Mouse (Mus musculus): Measurements from ENCODE around the gene Arpc3. TPM values are rescaled to one million over a fixed set of nuclear protein-coding genes. Genes with fewer than 3 reads are reported as not detected.

Arpc3 gene
- total and polyA plus RNA-seq, 2 experiments from 2014 or later = 134 to 188 TPM

DNA sequence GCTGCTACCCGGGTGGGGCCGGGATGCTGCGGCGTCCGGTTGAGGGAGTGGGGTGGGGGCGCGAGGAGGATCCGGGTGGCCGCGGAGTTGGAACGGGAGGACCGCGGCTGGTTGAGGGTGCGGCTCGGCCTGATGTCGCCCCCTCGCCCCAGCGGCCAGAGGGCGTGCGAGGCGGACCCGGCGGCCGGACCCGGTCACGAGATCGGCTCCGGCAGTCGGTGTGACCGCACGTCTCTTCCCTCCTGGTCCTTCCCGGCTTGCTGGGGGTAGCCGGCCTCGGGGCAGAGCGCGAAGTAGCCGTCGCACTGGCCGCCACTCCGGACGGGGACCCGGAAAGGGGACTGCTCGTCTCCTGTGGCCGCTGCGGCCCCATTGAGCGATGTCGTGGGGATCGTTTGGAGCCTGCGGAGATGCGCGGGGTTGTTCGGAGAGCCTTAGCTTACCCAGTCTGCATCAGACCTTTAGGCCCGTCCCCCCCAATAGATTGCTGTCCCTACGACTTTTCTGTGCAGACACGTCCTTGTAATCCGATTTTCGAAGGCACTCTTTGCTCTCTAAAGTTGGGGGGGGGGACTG lies 37.1 kb upstream of the Arpc3 start:
- under 1% methylated on average over 57 of the region's 57 CpGs for WGBS
- Histone ChIP-seq H3K36me3 (ENCODE audit: insufficient read depth, low read length) (0 out of 2 replicates have a peak, but pooled peaks cover 2% of the 10 kb centered on the region), H3K27ac (ENCODE audit: low read depth, low read length) (peak overlapping the region; percentile 86), H3K4me1 (ENCODE audit: insufficient read depth, low read length) (0 out of 2 replicates have a peak, but pooled peaks cover 3% of the 10 kb centered on the region), H3K9me3 (ENCODE audit: low read length) (no peaks in the 10 kb centered on the region), H3K4me2 (ENCODE audit: low read depth, low read length, poor library complexity, severe bottlenecking) (peak overlapping the region; percentile 61), H3K4me3 (ENCODE audit: low read depth, low read length) (peak overlapping the region; percentile 95), H3K9ac (replicated peaks; ENCODE audit: low read length, poor library complexity, severe bottlenecking) (peak overlapping the region; percentile 91), H3K27me3 (ENCODE audit: insufficient read depth, low read length) (no peaks in the 10 kb centered on the region)
- TF ChIP-seq CTCF (IDR thresholded peaks at IDR 0.05) = peak; percentile 21; the same call in 1 of the 2 replicates
- DNase-seq (ENCODE audit: low spot score) (no peak), ATAC-seq (ENCODE audit: low FRiP score) (peak; percentile 73)

DNA sequence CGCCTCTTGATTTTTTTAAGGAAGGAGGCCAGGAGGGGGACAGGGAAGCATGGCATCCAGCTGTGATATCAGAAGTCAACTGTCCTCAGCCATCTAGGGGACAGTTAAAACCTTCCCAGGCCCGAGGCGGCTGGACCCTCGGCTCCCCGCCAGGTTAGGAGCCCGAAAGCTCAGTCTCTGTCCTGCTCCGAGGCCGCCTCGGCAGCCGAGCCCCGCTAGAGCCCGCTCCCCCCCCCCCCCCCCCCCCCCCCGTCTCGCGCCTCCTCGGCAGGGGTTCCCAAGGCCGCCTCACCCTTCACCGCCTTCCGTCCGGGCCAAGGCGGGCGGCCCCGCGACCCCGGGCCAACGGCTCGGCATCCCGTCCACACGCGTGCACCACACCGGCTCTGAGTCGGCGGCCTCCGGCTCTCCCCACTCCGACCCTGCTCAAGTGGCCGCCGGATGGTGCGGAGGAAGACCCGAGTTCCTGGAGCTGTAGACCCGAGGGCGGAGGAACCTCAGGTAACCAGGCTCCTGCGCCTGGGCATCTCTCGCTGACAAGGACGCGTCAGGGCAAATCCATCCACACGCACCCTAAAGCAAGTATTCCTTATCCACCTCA lies 20.0 kb upstream of the Arpc3 start, which contains the start of gene Gpn3:
Gene Gpn3 (plus strand): TSS at position 286 of the 601 bp plus-strand sequence.
- Histone ChIP-seq H3K9ac (replicated peaks; ENCODE audit: low read length, poor library complexity, severe bottlenecking) (peak within 1 kb of the TSS; percentile 79), H3K27ac (ENCODE audit: low read depth, low read length) (peak within 1 kb of the TSS; percentile 96), H3K4me2 (ENCODE audit: low read depth, low read length, poor library complexity, severe bottlenecking) (peak within 1 kb of the TSS; percentile 73), H3K4me1 (ENCODE audit: insufficient read depth, low read length) (no peaks in the 10 kb centered on the region), H3K27me3 (ENCODE audit: insufficient read depth, low read length) (no peaks in the 10 kb centered on the region), H3K9me3 (ENCODE audit: low read length) (no peaks in the 10 kb centered on the region), H3K4me3 (ENCODE audit: low read depth, low read length) (peak within 1 kb of the TSS; percentile 67), H3K36me3 (ENCODE audit: insufficient read depth, low read length) (peaks cover 33% of the 10 kb centered on the region)
- ATAC-seq (ENCODE audit: low FRiP score) (peak; percentile 83), DNase-seq (ENCODE audit: low spot score) (peak; percentile 29)
- under 1% methylated on average over 26 of the region's 46 CpGs for WGBS
- no peak for TF ChIP-seq CTCF (IDR thresholded peaks at IDR 0.05)

DNA sequence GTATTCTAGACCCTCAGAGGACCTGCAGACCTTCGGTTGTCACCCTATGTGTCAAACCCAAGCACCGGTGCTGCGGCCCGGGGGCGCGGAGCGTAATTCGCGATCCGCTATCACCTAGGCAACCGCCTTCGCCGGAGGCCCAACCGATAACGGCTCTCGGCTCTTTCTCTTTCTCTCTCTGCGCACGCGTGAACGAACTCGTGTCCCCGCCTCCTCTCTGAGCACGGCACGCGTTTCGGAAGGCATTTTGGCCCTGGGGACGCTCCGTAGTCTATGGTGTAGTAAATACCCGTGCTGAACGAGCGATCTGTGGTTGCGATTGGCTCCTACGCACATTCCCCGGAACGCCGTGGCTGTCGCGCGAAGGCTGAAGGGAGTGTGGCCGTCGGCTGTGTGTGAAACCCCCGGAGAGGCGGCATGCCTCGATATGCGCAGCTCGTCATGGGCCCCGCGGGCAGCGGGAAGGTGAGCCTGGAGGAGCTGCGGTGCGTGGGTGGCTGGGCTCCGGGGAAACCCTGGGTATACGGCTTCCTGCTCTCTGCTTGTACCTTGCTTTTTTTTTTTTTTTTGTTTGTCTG lies 19.4 kb upstream of the Arpc3 start, which contains the start of gene Fam216a:
Gene Fam216a (minus strand): TSS at position 173 of the 578 bp plus-strand sequence.
- peak within 1 kb of the TSS; percentile 96 for H3K27ac ChIP-seq (ENCODE audit: low read depth, low read length)
- no peaks in the 10 kb centered on the region for H3K9me3 ChIP-seq (ENCODE audit: low read length)
- peak within 1 kb of the TSS; percentile 67 for H3K4me3 ChIP-seq (ENCODE audit: low read depth, low read length)
- ATAC-seq (ENCODE audit: low FRiP score) = peak; percentile 91
- peak within 1 kb of the TSS; percentile 73 for H3K4me2 ChIP-seq (ENCODE audit: low read depth, low read length, poor library complexity, severe bottlenecking)
- no peaks in the 10 kb centered on the region for H3K27me3 ChIP-seq (ENCODE audit: insufficient read depth, low read length)
- H3K36me3 ChIP-seq (ENCODE audit: insufficient read depth, low read length) = peaks cover 31% of the 10 kb centered on the region
- H3K4me1 ChIP-seq (ENCODE audit: insufficient read depth, low read length) = no peaks in the 10 kb centered on the region
- WGBS = under 1% methylated on average over 53 of the region's 53 CpGs
- peak; percentile 100 for DNase-seq (ENCODE audit: low spot score)
- no peak for TF ChIP-seq CTCF (IDR thresholded peaks at IDR 0.05)
- peak within 1 kb of the TSS; percentile 79 for H3K9ac ChIP-seq (replicated peaks; ENCODE audit: low read length, poor library complexity, severe bottlenecking)

DNA sequence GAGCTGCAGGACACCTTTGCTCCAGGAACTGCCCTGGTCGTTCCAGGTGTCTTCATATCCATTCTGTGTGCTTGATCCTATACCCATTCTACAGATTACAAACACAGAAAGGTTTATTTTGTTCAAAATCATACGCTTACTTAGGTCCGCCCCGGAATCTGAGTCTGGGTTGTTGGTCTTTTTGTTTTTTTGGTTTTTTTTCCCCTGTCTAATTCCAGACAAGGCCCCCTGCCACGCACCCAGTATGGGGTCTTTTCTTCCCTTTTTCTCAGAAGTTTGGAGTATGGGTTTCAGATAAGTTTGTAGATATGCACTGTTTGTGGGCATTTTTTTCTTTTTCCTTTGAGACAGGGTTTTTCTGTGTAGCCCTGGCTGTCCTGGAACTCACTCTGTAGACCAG lies 18.8 kb upstream of the Arpc3 start:
- Histone ChIP-seq H3K9ac (replicated peaks; ENCODE audit: low read length, poor library complexity, severe bottlenecking) (peak overlapping the region; percentile 70), H3K27ac (ENCODE audit: low read depth, low read length) (peak overlapping the region; percentile 96), H3K4me3 (ENCODE audit: low read depth, low read length) (peak overlapping the region; percentile 67), H3K4me2 (ENCODE audit: low read depth, low read length, poor library complexity, severe bottlenecking) (peak overlapping the region; percentile 73), H3K4me1 (ENCODE audit: insufficient read depth, low read length) (no peaks in the 10 kb centered on the region), H3K27me3 (ENCODE audit: insufficient read depth, low read length) (no peaks in the 10 kb centered on the region), H3K36me3 (ENCODE audit: insufficient read depth, low read length) (peaks cover 25% of the 10 kb centered on the region; the same call in 1 of the 2 replicates), H3K9me3 (ENCODE audit: low read length) (no peaks in the 10 kb centered on the region)
- WGBS = 13% methylated on average over 5 of the region's 5 CpGs
- TF ChIP-seq CTCF (IDR thresholded peaks at IDR 0.05) = no peak
- ATAC-seq (ENCODE audit: low FRiP score) (no peak), DNase-seq (ENCODE audit: low spot score) (no peak)

DNA sequence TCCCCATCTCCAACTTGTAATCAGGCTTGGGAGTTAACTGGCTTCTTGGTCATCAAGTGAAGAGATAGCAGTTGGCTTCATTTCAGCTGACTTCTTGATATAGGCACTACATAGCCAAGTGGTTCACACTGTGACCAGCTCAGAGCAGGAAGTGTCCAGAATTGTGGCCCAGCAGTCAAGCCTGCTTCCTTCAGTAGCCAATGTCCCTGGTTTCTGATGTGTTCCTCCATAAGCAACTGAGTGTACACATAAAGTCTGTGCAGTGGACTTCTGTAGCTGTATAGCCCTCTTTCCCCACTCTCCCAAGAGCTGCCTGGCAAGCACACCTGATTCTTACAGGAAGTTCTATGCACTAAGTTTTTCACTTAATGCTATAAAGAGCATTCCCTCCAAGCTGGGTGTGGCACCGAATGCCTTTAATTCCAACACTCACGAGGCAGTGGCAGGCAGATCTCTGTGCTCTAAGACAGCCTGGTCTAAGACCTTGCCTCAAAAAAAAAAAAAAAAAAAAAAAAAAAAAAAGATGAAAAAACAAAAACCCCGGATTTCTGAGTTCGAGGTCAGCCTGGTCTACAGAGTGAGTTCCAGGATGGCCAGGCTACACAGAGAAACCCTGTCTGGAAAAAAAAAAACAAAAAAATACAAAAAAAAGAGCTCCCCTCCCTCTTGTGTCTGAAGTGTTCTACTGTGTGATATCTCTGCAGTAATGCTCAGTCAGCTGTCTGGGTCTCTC lies 14.4 kb upstream of the Arpc3 start:
- no peak for ATAC-seq (ENCODE audit: low FRiP score)
- Histone ChIP-seq H3K27ac (ENCODE audit: low read depth, low read length) (no peak overlapping the region), H3K9me3 (ENCODE audit: low read length) (no peaks in the 10 kb centered on the region), H3K36me3 (ENCODE audit: insufficient read depth, low read length) (peaks cover 38% of the 10 kb centered on the region), H3K4me2 (ENCODE audit: low read depth, low read length, poor library complexity, severe bottlenecking) (no peak overlapping the region), H3K27me3 (ENCODE audit: insufficient read depth, low read length) (no peaks in the 10 kb centered on the region), H3K9ac (replicated peaks; ENCODE audit: low read length, poor library complexity, severe bottlenecking) (no peak overlapping the region), H3K4me1 (ENCODE audit: insufficient read depth, low read length) (no peaks in the 10 kb centered on the region), H3K4me3 (ENCODE audit: low read depth, low read length) (no peak overlapping the region)
- WGBS = 89% methylated on average over 4 of the region's 4 CpGs
- TF ChIP-seq CTCF (IDR thresholded peaks at IDR 0.05) = no peak
- no peak for DNase-seq (ENCODE audit: low spot score)
